Mouse (Mus musculus): ENCODE data around the gene Mosmo. TPM values are rescaled to one million over a fixed set of nuclear protein-coding genes. Genes with fewer than 3 reads are reported as not detected.
A peak's percentile ranks its signal among the peaks of the same experiment; 100 is the strongest.
"Not testable (repeated sequence)": the region's sequence is repeated elsewhere in the genome, so short reads cannot be mapped to it uniquely, and the experiment has no call there.

Mosmo gene
- total RNA-seq, 2 experiments from 2014 or later = 19.6 to 20.9 TPM

DNA sequence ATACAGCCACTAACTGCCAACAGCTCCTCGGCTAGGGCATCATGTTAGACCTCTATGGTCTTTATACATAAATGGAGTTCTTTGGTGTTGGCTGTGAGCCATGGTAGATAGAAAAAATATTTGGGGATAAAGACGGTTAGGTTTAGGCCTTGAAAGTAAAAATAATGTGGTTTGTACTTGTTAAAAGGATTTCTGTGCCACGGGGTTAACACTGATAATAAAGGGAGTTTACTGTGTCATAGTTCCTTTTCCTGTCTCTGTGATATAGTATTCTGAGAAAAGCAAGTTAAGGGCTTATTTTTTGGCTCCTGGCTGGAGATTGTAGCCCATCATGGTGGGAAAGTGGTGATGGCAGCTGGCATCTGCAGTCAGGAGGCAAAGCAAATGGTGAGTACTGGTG is 26.5 kb downstream of the Mosmo start:
- DNase-seq = no peak

DNA sequence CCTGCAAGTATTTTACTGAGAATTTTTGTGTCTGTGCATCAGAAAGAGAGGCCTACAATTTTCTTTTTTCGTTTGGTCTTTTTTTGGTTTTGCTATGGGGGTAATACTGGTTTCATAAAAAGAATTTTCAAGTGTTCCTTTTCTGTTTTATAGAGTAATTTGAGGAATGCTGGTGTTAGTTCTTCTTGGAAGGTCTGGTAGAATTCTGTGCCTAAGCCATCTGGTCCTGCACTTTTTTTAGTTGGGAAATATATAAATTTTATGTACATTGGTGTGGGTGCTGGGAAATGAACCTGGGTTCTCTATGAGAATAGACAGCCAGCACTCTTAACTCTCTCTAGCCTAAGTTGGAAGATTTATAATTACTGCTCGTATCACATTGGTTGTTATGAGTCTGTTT is 34.7 kb downstream of the Mosmo start:
- DNase-seq = no peak

DNA sequence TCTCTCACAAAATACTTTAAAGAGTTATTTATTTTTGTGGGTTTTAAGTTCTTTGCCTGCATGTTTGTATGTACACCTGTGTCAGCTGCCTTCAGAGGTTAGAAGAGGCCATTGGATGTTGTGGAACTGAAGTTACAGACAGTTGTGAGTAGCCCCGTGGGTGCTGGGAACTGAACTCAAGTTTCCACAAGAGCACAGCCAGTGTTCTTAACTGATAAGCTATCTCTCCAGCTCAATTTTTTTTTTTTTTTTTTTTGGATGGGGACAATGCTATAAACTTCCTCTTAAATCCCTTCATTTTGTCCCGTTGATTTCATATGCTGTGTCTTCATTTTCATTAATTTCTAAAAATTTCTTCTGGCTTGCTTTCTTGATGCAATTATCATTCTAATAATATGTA is 35.8 kb downstream of the Mosmo start:
- DNase-seq = no peak

DNA sequence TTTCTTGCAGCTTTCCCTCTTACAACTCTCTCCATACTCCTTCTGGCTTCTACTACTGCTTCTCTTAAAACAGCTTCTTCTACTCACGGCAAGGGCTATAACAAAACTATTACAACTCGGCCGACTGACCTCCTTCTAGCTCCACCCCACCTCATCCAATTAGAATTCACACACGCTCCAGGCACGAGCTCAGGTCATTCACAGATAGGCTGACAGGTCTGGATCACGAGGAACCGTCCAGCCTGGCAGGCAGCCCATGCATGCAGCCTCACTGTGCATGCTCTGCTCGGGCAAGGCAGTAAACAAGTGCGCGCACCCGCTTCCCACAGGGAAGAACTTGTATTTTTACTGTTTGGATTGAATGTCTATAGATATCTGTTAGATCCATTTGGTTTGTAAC is 36.5 kb downstream of the Mosmo start:
- DNase-seq = not testable (repeated sequence)

DNA sequence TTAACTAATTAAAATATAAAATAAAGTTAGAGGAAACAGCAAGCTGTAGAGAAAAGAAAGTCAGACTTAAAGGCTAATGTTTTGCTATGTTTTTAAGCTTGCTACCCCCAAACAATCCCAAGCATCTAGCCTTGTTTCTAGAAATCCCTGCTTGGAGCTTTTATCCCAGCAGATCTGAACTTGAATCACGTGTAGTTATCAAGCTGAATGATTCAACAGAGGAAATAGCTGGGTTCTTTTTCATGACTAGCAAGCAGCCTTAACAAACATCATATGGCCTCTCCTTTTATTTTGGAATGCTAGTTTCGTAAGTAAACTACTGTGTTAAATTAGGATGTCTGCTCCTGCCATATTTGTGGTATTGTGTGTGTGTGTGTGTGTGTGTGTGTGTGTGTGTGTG is 39.8 kb downstream of the Mosmo start:
- no peak for DNase-seq

DNA sequence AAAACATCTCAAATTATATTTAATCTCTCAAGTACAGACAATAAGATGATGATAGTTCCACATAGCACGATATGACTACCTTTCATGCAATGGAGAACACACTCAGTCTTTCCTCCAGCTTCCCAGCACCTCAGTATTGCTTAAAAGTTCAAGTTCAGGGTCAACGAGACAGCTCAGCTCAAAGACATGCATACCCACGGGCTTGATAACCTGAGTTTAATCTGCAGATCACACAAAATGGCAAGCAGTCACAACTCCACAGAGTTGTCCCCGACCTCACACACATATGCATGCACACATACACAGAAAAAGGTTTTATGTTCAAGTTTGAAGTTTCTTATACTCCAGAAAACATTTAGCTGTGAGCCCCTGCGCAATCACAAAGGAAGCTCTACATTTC is 43.6 kb downstream of the Mosmo start:
- DNase-seq = no peak

DNA sequence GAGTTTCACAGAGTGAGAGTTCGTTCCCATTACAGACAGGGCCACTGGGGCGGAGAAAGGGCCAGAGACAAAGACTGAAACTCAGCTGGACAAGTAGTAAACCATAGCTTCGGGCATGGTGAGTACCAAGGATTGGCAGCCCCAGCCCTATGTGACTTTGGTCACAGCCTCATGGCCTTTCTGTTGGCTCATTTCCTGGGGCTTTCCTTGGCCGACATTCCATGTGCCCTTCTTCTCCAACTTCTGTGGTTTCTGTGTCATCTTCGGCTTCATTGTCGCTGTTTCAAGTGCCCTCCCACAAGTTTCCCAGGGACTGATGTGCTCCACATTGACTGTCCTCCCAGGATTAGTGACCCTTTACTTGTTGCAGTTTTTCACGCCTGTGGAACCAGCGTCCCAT is 44.0 kb downstream of the Mosmo start:
- no peak for DNase-seq

DNA sequence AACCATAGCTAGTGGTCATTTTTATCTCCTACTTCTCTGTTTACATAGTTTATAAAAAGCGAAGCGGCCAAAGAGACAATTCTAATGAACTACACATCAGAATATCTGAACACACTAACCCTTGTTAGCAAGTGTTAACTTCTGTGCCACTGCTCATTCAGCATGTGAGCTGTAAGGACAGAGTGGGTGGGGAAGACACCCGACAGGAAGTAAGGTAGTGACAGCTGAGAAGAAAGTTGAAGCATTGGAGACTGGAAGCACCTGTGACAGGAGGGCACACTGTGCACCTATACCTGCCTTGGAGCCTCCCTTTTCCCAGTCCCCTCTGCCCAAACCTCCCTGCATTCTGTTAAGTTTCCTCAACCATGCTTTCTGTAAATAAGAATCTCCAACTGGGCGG is 44.6 kb downstream of the Mosmo start:
- DNase-seq = no peak

DNA sequence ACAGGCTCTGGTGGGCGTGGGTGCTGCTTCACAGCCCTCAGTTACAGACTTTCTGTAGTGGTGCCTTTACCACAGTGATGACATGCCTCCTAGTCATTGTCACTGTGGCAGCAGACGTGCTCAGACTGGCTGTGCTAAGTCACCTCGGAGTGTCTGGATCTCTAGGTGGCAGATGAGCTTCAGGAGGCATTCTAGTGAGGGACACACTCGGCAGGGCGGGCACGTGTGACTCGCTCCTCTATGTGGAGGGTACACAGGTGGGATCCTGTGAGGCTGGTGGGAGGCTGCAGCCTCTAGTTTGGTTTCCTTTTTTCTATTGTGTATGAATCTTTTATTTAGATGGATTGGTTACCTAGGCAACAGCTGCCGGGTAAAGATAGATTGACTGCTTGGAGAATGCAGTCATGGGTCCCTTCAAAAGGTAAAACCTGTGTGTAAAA is 45.4 kb downstream of the Mosmo start:
- DNase-seq = no peak

DNA sequence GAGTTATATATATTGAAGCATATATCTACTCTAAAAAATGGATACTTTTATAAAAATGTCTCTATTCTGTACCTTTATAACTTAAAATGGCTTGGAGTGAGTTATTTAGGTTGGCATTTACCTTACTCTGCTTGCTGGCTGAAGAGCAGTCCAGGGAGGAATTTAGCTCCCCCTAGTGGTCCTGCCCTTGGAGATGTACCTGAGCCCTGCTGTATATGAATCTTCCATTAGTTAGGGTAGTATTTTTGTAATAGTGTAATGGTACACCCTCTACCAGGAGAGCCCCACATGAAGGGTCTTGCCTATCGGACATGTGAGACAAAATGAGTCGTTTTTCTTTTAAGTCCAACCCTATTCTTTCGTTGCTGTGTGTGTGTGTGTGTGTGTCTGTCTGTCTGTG is 50.2 kb downstream of the Mosmo start:
- no peak for DNase-seq

DNA sequence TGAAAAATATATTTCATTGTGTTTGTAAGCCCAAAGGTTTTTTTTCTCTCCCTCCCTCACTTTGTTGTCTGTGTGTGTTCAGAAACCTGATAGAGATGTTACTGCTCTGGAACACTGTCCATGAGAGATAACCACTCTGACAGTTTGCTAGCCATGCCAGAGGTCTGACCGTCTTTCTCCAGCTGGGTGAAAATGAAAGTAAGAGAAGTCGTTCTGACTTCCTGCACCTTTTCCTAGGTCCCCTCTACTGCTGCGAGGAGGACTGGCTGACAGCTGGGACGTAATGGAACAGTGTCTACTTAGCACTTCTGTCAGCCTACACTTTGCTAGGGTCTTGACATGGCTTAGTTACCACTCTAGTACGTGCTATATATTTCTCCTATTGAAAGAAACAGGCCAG is 52.2 kb downstream of the Mosmo start:
- DNase-seq = no peak

DNA sequence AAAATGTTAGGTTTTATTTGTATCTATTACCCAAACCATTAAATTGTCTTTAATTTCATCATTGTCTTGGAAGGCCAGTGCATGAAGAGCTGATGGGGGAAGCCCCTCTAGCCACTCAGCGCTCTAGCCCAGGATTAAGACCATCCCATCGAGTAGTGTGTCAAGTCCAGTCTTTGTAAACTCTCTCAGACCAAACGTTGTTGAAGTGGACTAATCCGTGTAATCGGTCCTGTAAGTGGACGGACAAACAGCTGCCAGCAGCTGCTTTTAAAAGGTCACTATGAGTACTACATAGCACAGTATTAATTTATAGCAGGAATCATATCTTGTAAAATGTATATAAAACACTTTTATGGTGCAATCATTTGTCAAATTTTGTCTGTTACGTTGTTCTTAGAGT is 55.5 kb downstream of the Mosmo start:
- DNase-seq = no peak

DNA sequence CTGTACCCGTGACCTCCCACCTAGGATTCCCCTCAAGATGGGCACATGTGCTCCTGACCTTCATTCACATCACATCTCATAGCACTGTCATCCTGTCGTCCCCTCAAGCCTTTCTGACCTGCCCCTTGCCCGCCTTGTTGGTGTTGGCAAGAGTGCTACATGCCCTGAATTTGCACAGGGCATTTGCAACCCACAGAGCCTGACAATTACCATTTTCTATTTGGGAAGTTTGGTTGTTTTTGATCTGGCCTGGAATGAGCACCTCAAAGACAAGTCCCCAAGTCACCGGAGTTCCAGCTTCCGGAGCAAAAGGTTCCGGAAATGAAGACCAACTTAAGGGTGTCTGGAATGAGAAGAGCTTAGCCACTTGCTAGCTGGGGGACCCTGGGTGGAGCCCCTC is 61.6 kb downstream of the Mosmo start, which contains the start of gene Vwa3a:
Vwa3a (plus strand) TSS at position 301 of the 400 bp plus-strand sequence.
- no peak for DNase-seq

DNA sequence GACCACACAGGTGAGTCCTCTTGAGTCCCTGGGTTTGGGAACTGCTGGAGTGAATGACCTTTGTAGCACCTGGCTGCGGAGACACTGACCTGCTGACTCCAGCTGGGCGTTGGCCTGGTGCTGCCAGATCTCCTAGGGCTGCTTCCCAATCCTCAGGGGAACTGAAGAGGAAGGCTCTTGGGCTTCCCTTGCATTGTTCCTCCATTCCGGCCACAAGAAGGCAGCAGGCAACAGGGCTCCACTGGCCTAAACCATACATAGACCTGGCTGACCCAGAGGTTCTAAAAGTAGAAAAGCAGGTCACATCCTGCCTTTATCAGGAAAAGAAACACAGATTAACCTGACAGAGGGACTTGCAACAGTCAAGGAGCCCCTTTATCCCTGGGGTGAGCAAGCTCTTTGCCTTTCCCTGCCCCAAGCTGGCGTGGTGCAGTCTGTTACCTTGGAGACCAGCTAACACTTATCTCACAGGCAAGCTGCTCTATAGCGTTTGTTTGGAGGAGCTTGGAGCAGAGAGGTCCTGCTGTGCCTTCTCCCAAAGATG is 62.2 kb downstream of the Mosmo start:
- no peak for DNase-seq

DNA sequence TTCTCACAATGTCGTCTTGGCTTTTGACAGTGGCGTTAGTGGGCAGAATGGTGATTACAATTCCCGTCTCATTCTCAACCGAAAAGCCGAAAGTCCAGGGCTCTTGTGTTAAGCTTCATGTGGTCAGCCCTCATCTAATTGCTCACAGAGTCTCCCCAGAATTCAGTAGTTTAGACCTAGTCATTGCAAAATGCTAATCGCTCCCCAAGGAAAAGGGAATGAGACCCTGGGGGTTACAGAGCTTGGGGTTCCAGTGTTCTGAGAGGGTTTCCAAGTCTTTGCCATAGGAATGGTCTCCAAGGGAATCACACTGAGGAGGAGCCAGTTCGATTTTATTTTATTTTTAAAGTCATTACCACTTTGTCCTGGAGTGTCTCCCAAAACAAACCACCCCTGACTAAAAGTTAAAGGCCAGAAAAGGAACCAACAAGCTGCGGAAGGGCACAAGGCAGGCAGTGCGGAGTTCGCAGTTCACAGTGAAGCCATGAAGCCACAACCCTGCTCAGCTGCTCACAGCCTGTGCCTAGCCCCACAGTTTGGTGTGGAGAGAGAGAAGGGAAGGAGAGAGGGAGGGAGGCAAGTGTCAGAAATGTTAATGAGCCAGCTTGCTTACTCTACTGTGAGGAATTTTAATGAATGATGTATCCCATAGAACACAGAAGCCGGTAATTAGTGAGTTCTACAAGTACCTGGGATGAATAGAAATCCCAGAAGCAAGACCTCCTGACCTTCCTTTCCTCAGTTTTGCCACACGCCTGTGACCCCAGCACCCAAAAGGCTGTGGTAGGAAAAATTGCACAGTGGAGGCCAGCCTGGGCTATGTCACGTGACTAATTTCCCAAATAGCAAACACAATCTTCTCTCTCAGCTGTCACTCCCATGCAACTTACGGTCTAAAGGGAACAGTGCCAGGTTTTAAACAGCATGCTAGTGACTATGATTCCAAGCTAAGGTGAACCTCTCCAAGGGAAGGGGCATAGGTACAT is 66.2 kb downstream of the Mosmo start:
- no peak for DNase-seq

DNA sequence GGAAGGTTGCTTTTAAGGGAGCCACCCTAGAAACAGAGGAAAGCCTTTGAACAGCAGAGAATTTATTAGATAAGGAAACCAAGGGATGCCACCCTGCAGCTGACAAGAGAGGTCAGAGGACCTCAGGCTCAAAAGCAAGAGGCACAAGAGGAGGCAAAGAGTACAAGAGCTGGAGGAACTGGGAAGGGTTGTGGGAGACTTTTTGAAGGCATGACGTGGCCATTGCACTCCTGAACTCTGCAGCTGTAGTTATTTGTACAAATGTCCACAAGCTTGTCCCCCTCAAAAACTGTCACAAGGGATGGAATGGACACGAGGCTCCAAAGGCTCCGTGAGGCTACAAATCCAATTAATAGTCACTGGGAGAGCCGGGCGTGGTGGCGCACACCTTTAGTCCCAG is 67.2 kb downstream of the Mosmo start:
- no peak for DNase-seq

DNA sequence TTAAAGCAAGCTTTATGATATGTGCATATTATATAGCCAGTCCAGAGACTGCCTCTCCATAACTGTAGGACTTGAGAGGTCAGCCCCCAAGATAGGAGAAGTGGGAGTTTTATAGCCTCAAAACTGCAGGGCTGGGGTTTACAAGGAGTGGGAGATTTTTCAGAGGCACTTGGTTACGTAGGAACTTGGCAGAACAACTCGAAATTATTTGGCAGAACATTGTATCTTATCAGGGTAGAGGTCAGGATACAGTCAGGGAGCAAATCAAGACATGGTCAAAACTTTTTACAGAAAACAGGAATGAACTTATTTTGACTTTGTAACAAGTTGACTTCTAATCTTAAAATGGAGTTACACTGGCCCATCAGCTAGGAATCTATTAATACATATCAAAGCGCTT is 68.6 kb downstream of the Mosmo start:
- DNase-seq = no peak

DNA sequence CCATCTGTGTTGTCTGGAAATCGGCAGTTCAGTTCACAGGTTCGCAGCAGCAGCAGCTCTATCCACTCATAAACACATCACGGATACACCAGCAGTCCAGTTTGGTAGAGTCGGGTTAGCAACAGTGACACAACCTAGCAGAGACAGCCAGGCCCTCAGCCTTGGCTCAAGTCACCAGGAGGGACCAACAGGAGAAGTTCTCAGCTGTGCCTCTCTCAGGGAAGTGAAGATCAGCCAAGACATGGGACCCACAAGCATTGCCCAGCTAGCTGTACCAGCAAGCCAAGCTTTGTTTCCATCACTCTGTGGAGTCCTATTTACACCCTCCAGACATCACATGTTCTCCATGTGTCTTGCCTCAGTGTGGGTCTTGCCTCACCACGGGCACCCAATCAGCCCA is 69.4 kb downstream of the Mosmo start:
- DNase-seq = no peak

DNA sequence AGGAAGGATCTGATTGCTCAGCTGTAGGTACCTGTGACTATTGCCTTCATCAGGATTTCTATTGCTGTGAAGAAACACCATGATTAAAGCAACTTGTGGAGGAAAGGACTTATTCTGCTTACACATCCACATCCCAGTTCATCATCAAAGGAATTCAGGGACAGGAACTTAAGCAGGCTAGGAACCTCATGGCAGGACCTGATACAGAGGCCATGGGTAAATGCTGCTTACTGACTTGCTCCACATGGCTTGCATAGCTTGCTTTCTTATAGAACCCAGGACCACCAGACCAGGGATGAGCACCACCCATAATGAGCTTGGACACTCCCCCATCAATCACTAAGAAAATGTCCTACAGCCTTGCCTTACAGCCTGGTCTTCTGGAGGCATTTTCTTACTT is 71.1 kb downstream of the Mosmo start:
- DNase-seq = no peak

DNA sequence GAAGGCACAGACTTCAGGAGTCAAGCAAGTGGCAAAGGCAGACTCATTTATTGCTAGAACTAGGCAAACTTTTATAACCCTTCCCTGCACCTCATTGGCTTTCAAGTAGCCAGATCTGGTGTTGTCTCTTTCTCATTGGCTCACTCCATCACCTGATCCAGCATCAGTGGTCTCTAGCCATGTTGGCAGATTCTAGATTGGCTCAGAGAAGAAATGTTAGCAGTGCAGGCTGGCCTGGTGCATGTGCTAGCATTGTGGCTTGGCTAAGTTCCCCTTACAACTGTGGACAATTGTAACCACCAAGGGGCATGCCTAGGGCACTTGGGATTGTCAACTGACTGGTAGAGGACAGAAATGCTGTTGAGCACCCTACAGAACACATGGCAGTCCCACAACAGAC is 73.9 kb downstream of the Mosmo start:
- DNase-seq = no peak

DNA sequence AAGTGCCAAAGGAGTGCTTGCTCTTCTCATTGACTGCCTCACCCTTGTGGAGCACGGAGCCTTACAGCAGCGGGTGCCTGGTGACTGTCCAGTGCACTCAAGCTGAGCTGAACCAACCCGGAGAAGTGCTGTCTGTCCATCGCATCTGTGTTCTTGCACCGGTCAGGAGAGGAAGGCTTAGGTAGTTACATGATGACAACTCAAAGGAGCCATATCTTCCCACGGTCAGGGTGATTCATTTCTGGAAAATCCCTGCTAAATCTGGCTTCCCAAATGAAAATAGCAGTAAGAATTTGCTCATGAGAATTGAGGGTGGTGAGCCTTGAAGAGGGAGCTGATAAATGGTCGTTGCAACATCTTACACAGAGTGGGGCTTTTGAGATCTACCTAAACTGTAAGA is 74.5 kb downstream of the Mosmo start:
- no peak for DNase-seq

DNA sequence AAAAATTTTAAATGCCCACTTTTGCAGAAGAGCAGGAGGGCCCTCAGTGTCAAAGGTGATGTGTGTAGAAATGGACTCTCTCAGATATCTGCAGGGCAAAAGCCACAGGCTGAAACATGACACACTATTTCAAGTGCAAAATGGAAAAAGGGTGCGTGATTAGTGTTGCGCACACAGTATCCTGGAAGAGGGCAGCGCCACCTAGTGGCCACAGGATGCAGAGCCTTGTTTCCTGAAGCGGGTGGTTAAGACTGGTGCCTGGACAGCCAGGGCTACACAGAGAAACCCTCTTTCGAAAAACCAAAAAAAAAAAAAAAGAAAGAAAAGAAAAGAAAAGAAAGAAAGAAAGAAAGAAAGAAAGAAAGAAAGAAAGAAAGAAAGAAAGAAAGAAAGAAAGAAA is 77.3 kb downstream of the Mosmo start:
- peak; percentile 85 for DNase-seq

DNA sequence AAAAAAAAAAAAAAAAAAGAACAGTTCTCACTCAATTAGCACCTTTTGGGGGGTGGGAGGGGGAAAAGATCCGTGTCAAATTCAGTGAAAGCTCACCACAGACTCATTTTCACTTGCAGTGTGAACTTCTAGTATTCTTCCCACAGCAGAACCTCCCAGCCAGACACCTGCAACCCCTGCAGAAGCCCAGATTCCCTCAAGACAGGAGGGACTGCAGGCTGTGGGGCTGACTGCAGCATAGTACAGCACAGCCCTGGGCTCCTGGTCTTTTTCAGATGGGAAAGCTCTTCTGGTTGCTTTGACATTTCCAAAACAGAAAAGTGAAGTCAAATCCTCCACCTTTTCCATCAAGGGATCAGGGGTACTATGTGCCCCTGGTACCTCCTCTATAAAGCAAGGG is 90.0 kb downstream of the Mosmo start:
- DNase-seq = no peak

DNA sequence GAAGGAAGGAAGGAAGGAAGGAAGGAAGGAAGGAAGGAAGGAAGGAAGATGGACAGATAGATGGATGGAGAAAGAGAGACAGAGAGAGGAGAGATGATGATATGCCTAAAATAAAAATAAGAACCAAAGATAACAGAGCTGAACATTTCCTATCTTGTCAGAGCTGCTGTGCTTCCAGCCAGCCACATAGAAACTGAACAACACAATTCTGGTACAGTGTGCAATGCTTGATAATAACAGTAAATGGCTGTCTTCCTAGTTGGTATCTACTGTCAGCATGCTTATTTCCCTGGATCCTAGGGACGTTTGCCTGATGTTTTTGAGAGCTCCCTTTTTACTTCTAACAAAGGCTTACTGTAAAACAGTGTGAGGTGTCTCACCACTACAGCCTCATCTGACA is 94.0 kb downstream of the Mosmo start:
- DNase-seq = no peak
